Mouse (Mus musculus) heart, adult 8-10 months (tissue): ENCODE measurements at regions not wholly inside any gene's neighbourhood (a gene's known extent, or its start where the extent isn't known, plus 50 kb on each side); places are given as distances from the start of the nearest gene placed in this dataset.

Experiments used
- DNase-seq: peaks from one replicate; pipeline ENCODE4 v3.0.0; 2022; ENCODE audit warnings: low spot score

- DNase-seq = no peak
Observed at GRCm38 (mm10) chr8:41648276-41648675, 231.4 kb upstream of the Frg1 start.

DNA sequence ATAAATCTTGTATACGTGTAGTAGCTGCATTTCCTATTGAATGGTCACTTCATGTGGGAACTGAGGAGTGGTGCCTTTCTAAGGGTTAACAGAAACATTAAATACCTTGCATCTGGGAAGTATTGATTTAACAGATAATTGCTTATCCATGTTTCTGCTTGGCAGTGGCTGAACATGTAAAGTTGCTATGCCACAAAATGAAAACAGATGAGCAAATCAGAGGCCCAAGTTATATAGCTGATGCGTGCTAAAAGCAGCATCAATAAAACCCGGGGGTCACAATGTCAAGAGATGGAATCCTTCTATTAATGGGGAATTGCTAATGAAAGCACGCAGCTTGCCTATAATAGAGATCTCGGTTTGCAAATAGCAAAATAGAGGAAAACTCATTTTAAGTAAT, 227.8 kb upstream of the Frg1 start:
- DNase-seq = no peak

DNA sequence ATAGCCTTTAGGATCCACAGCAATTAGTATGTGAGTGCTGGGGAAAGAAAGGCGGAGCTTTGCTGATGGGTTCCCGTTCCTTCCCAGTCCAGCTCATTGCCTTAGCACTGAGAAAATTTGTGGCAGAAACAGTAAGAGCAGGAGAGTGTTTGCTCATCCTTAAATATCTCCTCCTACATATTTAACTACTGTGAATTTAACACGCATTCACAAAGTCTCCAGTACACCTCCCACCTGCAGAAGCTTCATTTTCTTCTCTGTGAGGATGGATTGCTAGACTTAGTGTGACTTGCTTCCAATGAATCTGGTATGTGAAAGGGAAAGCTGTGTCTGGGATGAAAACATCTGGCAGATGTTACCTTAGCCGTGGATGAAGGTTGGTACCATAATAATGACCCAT, 207.0 kb upstream of the Frg1 start:
- DNase-seq = no peak

DNA sequence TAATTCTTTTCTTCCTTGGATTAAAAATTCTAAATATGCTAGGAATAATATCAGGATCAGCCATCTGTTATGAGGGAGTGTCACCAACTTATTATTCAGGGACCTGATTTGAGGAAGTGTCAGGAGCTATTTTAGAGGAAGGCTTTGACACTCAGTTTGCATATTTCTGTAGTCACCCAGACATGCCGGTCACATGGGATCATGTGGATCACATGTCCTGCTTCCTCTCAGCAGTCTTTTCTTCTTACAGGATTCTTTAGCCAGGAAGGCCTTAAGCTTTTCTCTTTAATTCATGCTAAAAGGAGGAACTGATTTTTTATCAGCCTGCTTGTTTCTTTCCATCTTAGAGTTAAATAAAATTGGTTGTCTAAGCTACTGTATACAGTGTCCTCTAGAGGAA, 183.4 kb upstream of the Frg1 start:
- no peak for DNase-seq

GRCm38 (mm10) chr8:41594446-41594845, 177.6 kb upstream of the Frg1 start:
- DNase-seq = no peak

- no peak for DNase-seq
Observed at GRCm38 (mm10) chr8:41593666-41594042, 176.8 kb upstream of the Frg1 start.

DNA sequence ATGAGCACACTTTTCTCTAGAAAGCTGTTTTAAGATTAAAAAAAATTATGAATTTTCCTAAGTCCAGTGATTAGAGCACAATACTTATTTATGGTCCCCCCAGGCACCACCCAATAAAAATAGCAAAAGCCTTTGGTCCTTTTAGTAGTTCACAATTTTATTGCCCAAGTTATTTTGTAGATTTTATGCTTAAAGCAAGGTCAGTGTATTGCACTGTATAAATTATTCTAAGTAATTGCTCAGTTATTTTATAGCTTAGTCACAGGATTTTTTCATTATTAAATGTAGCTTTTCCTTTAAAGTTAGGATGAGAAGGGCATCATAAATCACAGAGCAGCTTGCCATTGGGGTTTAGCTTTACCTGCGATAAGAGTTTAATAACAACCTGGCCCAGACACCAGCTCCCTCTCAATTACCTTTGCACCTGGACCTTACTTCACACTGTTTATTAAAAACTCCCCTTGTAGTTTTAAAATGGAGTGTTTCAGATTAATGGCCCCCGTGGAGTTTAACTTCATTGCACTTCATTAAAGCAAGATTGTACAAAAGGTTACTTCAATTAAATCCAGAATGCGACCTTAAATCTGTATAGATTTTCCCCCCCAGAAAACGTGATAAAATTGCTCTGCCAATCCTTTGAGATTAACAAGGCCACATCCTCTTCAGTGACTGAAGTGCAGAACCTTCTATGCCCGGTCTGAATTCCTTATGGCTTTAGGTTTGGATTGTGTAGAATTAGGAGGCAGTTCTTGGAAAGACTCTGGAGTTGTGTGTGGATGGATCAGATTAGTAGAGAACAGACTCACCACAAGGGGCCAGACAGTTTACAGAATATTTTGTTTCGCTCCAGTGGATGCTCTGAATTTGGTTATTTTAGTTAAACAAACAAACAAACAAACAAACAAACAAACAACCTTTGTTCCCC, 176.1 kb upstream of the Frg1 start:
- no peak for DNase-seq

- no peak for DNase-seq
Observed at GRCm38 (mm10) chr8:41592174-41592573, 175.3 kb upstream of the Frg1 start.

DNA sequence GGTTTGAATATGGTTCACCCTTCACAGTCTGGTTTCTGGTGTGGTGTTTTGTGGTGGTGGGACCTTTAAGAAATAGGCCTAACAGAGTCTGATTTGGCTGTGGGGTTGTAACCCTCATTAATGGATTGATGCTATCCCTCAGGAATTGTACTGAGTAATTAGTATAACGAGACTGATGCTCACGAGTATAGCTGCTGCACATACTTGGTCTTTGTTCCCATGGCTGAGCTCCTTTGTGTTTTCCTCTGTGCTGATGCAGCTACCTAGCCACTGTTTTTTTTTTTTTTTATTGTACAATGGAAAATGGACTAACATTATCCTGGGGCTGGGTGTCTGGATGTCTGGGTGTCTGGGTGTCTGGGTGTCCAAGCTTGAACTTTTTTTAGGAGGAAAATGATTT, 171.3 kb upstream of the Frg1 start:
- DNase-seq = no peak

GRCm38 (mm10) chr8:41573027-41573885, 156.4 kb upstream of the Frg1 start:
- peak; percentile 33 for DNase-seq

- no peak for DNase-seq
Observed at GRCm38 (mm10) chr8:41570566-41570965, 153.7 kb upstream of the Frg1 start.

GRCm38 (mm10) chr8:41561995-41562394, 145.1 kb upstream of the Frg1 start:
- peak; percentile 1 for DNase-seq

- DNase-seq = no peak
Observed at GRCm38 (mm10) chr8:41556819-41557218, 139.9 kb upstream of the Frg1 start.

GRCm38 (mm10) chr8:41552747-41553534, 136.1 kb upstream of the Frg1 start:
- no peak for DNase-seq

DNA sequence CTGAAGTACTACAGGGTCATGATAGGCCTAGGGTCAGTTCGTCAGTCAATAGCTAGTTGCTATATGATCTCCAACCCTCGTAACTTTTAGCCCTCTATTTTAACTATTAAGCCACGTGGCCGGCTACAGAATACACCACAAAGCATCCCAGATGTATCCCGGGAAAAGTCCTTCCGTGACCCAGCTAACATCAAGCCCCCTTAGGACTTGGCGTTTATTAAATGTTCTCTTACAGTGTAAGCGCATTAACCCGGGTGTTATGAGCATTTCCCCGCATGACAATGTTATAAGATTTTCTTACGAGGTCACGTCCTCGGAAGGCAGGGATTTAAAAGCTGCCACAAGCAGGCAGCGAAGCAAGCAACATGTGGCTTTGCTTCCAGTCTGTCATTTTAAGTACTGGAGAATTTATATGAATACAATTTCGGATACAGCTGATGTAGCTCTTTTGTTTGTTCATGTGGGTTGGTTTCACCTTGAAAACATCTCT, 135.1 kb upstream of the Frg1 start:
- DNase-seq = no peak

DNA sequence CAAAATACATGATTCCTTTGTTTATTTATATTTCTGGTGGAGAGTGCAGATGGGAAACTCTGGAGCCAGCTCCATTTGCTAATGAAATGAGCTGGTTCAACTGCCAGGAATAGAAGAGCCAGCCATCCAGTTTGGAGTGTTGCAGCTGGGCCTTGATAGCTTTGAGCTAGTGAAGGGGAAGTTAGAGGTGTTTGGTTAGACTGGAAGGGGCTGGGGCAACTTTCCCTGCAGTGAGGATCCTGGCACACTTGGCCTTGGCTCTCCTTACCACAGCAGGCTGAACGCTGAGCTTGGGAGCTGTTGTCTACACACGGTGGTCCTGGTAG, 133.2 kb upstream of the Frg1 start:
- no peak for DNase-seq

- no peak for DNase-seq
Observed at GRCm38 (mm10) chr8:41549220-41550094, 132.6 kb upstream of the Frg1 start.

DNA sequence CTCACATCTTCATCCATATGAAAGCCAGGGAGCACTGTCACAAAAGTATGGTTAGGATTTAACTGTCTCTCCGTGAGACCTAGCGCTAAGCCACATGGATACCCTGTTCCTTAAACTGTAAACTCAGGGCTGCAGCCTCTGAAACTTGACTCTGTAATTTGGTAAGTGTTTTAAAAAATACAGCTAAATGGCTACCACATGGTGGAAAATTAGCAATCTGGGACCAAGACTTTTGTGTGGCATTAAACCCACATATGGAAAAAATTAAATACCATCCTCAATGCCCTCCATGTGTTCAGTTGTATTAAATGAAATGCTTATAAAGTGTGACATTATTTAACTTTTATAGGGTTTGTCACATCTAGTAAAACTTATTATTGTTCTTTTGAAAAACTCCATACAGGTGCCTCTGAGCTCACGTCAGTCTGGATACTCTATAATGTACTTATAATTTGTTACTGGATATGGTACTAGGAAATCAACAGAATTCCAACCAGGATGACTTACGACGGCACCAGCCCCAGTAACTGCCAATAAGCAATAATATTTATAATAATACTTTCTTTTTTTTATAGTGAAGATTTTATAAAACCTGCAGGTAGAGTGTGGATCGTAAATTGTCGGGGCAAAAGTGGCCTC, 131.0 kb upstream of the Frg1 start:
- DNase-seq = no peak

GRCm38 (mm10) chr8:41532212-41532611, 115.3 kb upstream of the Frg1 start:
- DNase-seq = no peak

DNA sequence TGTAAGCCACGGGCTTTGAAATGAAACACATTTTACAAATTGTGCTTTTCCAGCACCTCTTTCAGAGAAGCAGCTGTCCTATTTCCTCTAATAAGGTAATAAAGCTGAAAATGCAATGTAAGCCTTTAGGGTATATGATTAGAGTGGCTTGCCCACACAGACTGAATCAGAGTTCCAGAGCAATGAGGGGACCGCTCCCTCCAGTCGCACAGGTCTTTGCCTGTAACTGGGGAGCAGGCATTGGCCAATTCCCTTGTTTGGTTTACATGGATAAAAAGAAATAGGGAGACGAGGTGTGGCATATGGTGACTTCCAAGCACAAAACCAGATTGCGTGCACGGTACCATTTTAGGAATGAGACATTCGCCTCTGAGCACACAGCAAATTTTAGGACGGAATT, 112.7 kb upstream of the Frg1 start:
- no peak for DNase-seq
